Mouse (Mus musculus) embryonic facial prominence, embryonic 10.5 days (tissue): ENCODE results near the gene Mcrs1. TPM values are rescaled to one million over a fixed set of nuclear protein-coding genes. Genes with fewer than 3 reads are reported as not detected.

Experiments used
- DNase-seq: peaks from one replicate; pipeline ENCODE4 v3.0.0-alpha.2; 2017; ENCODE audit warnings: low spot score
- H3K27ac ChIP-seq: fragments of 300-500 bp; sonication (generic); replicated peaks from 2 replicates; pipeline ENCODE4 v1.5.1; 2016; ENCODE audit warnings: mild to moderate bottlenecking
- H3K27me3 ChIP-seq: fragments of 300-500 bp; sonication (generic); replicated peaks from 2 replicates; pipeline ENCODE4 v1.6.1; 2016; ENCODE audit warnings: low read depth, mild to moderate bottlenecking; ENCODE audit not compliant: poor library complexity, severe bottlenecking
- H3K36me3 ChIP-seq: fragments of 300-500 bp; sonication (generic); replicated peaks from 2 replicates; pipeline ENCODE4 v1.6.1; 2016; ENCODE audit warnings: mild to moderate bottlenecking, moderate library complexity
- H3K4me1 ChIP-seq: fragments of 300-500 bp; sonication (generic); 2 replicates; pipeline ENCODE4 v1.6.1; 2016
- H3K4me3 ChIP-seq: fragments of 300-500 bp; sonication (generic); 2 replicates; pipeline ENCODE4 v1.5.1; 2016; ENCODE audit warnings: mild to moderate bottlenecking, moderate library complexity
- H3K9me3 ChIP-seq: fragments of 300-500 bp; sonication (generic); 2 replicates; pipeline ENCODE4 v1.6.1; 2016; ENCODE audit warnings: mild to moderate bottlenecking
- WGBS: fragments of 180-500 bp; shearing (Covaris S2); methylation state at CpG from one replicate; pipeline ENCODE4 v1.1.7; 2016; 5-methylcytosine and 5-hydroxymethylcytosine counted together
- polyA plus RNA-seq: library from polyadenylated mRNA; unstranded; fragments of >200 nt; fragmentation: Nextera tagmentation; extraction: Ambion mirVana; gene quantifications from 2 replicates; pipeline ENCODE4 v1.2.1, GENCODE M21; 2016

The Mcrs1 gene
- 185 and 189 TPM in 2 replicates for polyA plus RNA-seq

DNA sequence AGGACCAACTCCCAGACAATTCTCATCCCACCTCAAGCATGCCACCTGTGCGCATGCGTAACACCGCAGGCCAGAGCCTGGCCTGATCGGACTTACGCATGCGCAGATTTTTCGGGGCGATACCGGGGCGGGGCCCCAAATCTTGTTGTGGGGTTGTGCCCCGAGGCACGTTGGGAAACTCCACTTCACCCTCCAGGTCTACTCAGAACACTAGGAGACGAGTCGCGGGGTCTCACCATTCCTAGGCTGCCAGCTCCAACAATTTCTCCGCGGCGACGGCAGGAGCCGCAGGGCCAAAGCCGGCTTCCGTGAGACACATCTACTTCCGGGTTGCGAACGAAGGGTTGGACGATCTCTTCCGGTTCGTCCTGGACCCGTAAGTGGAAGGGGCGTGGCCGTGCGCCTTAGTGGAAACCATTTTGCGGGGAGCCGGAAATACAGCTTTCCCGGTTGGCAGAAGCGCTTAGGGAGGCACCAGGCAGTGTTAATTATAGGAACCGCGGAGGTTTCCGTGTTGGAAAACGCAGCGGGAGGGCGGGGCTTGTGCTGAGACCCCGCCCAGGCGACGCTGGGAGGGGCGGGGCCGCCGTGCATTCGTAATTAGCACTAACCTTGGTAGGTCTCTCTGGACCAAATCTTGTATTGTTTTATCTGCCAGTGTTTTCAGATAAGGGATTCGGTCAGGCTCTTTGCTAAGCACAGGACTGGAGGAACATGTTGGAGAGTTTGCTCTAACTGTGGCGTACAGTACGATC lies at the start of gene Mcrs1:
Gene Mcrs1 (minus strand): TSS at position 336 of the 755 bp plus-strand sequence.
- DNase-seq, result peak; percentile 95
- H3K4me1 ChIP-seq, result peaks cover 21% of the 10 kb centered on the region
- peaks cover 35% of the 10 kb centered on the region for H3K36me3 ChIP-seq
- under 1% methylated on average over 52 of the region's 52 CpGs for WGBS
- no peaks in the 10 kb centered on the region for H3K27me3 ChIP-seq
- peak within 1 kb of the TSS; percentile 69 for H3K4me3 ChIP-seq
- peak within 1 kb of the TSS; percentile 96 for H3K27ac ChIP-seq
- no peaks in the 10 kb centered on the region for H3K9me3 ChIP-seq

DNA sequence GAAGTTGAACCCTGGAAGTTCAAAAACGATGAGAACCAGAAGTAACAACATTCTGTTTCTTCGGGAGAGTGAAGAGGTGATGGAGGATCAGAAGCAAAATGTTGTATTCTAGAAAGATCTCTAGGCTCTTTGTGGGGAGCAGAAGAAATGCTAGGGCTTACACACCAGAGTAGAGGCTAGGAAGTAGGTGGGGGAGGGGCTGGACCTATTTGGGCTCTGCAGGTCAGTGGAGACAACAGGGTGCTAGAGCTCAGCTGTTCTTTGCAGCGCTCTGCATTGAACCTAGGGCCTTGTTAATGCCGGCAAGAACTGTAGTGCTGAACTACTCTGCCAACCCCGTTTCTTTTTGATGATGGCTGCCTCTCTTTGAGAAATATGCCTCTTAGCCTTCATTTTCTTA lies 44.5 kb upstream of the Mcrs1 start:
- H3K27ac ChIP-seq, result no peak overlapping the region
- H3K27me3 ChIP-seq, result no peaks in the 10 kb centered on the region
- peak overlapping the region; percentile 81 for H3K4me3 ChIP-seq
- 46% methylated on average over 5 of the region's 5 CpGs for WGBS
- no peaks in the 10 kb centered on the region for H3K9me3 ChIP-seq
- peaks cover 13% of the 10 kb centered on the region for H3K36me3 ChIP-seq
- H3K4me1 ChIP-seq, result peaks cover 20% of the 10 kb centered on the region
- no peak for DNase-seq

DNA sequence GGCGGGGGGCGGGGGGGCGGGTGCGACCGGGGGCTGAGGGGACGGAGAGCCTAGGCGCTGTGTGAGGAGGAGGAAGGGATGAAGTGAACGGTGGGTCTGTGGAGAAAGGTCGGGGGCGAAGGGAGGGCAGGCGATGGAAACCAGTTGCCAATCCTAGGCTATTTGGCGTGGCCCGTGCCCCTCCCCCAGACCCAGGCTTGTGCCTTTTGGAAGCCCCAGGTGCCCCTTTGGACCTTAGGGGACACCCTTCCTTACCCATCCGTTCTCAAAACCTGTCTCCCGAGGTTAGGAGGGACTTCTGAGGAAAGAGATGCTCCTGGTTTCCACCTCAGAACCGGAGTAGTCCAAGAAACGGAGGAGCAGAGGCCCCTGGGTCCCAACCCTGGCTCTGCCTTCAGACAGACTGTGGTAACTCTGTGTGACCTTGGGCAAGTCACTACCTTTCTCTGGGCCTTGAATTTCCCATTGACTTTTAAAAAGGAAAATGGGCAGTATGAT lies 43.8 kb upstream of the Mcrs1 start, which contains the start of gene Fam186b:
Gene Fam186b (minus strand): TSS at position 405 of the 498 bp plus-strand sequence.
- peaks cover 9% of the 10 kb centered on the region for H3K36me3 ChIP-seq
- peaks cover 20% of the 10 kb centered on the region for H3K4me1 ChIP-seq
- H3K9me3 ChIP-seq, result no peaks in the 10 kb centered on the region
- WGBS, result under 1% methylated on average over 16 of the region's 17 CpGs
- peak within 1 kb of the TSS; percentile 81 for H3K4me3 ChIP-seq
- H3K27me3 ChIP-seq, result no peaks in the 10 kb centered on the region
- no peak for DNase-seq
- H3K27ac ChIP-seq, result peak within 1 kb of the TSS; percentile 93

DNA sequence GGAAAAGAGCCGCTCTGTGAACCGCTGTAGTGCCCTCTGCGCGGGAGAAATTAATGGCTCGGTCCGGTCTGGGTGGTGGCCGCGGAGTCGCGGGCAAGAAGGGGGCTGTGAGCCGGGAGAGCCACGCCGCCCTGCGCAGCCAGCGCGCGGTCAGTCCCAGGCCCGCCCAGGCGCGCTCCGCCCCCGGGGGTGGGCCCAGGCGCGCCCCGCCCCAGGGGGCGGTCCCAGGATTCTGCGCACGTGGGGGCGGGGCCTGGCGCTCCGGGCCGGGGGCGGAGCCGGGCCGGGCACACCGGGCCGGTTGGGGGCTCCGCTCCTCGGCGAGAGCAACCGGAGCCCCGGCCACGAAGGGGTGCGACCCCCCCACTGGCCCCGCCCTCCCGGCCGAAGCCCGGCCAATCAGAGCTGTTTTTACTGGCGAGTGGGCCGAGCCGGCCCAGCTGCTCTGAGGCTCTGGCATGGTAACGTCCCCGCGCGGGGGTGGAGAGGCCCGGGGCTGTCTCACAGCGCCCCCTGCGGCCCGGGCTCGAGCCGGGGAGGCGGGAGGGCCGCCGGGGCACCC lies 43.1 kb upstream of the Mcrs1 start, which contains the start of gene Prpf40b:
Gene Prpf40b (plus strand): TSS at position 275 of the 562 bp plus-strand sequence.
- Histone ChIP-seq H3K4me3 (peak within 1 kb of the TSS; percentile 81), H3K9me3 (no peaks in the 10 kb centered on the region), H3K27ac (peak within 1 kb of the TSS; percentile 93), H3K36me3 (peaks cover 2% of the 10 kb centered on the region), H3K4me1 (peaks cover 20% of the 10 kb centered on the region), H3K27me3 (no peaks in the 10 kb centered on the region)
- DNase-seq, result peak; percentile 95
- WGBS, result under 1% methylated on average over 64 of the region's 64 CpGs

DNA sequence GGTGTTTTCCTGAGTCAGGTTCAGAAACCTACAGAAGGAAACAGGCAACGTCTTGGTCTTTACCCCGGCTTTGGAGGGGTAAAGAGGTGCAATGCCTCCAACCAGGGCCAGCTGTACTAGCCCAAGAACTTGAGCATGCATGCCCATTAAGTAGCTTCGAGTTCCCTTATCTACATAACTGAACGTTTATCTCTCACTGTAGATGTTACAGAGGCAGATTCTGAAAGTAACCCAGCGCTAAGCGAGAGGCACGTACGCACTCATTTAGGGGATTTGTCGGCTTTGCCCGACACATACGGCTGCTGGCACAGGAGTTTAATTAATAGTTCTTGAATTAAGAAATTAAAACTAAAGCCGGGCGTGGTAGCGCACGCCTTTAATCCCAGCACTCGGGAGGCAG lies 42.5 kb upstream of the Mcrs1 start:
- Histone ChIP-seq H3K9me3 (no peaks in the 10 kb centered on the region), H3K4me1 (peaks cover 20% of the 10 kb centered on the region), H3K27me3 (no peaks in the 10 kb centered on the region), H3K27ac (peak overlapping the region; percentile 93), H3K4me3 (peak overlapping the region; percentile 81), H3K36me3 (no peaks in the 10 kb centered on the region; the same call in 1 of the 2 replicates)
- no peak for DNase-seq
- WGBS, result 43% methylated on average over 16 of the region's 16 CpGs

DNA sequence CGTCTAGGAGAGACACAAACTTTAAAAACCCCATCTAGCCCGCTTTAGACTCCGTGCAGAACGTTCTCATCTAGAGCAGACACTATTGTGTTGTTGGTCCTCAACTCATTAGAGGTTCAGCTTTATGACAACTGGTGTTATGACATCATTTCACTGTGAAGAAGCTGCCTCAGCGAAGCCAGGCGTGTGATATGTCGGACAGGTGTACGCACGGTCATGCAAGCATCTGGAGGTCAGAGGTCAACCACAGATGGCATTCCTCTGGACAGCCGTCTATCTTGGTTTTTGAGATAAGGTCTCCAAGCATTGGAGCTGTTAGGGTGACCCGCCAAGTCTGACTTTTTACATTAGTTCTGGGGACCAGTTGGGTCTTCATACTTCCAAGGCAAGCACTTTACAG lies 38.8 kb upstream of the Mcrs1 start:
- no peak for DNase-seq
- Histone ChIP-seq H3K36me3 (no peaks in the 10 kb centered on the region), H3K9me3 (no peaks in the 10 kb centered on the region), H3K4me1 (peaks cover 10% of the 10 kb centered on the region), H3K27ac (no peak overlapping the region), H3K4me3 (no peak overlapping the region), H3K27me3 (no peaks in the 10 kb centered on the region)
- 90% methylated on average over 11 of the region's 11 CpGs for WGBS

DNA sequence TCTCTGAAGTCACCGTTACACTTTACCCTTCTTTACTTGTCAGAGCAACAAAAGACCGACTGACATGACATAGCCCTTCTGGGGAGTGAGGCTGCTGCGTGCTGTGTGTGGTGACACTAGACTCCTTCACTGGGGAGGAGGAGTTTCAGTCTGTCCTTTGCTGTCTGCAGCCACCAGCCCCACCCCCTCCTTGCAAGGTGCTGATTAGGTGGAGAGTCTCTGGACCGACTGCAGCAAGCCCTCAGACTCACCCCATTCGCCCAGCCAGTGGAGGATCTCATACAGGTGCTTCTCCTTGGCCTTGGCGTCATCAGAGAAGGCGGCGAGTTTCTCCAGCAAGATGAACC lies 33.4 kb upstream of the Mcrs1 start:
- 54% methylated on average over 8 of the region's 8 CpGs for WGBS
- Histone ChIP-seq H3K9me3 (no peaks in the 10 kb centered on the region), H3K4me3 (no peak overlapping the region), H3K36me3 (no peaks in the 10 kb centered on the region), H3K27me3 (no peaks in the 10 kb centered on the region), H3K27ac (no peak overlapping the region), H3K4me1 (peaks cover 12% of the 10 kb centered on the region)
- no peak for DNase-seq

DNA sequence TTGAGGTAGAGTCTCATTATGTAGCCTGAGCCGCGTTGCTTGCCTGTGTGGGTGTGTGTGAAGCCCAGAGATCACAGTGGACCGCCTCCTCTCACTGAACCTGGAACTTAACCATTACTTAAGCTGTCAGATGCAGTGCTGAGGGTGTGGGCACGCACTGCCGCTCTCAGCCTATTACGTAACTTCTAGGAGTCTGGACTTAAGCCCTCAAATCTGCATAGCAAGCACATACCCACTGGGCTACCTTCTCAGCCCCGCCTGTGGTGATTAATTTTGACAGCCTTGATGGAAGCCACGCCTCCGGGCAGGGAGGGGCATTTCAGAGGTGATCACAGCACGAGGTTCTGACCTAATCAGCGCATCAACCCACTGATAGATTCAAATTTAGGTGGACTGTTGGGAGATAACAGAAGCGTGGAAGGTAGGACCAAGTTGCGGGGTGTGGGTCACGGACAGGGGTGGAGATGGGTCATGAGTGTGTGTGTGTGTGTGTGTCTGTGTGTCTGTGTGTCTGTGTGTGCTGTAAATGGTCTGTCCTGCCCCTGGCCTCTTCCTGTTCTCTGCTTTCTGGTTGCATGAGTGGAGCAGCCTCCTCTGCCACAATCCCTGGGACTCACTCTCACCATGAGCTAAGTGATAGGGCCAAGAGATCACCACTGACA lies 32.9 kb upstream of the Mcrs1 start:
- peak; percentile 38 for DNase-seq
- peaks cover 12% of the 10 kb centered on the region for H3K4me1 ChIP-seq
- no peaks in the 10 kb centered on the region for H3K9me3 ChIP-seq
- H3K4me3 ChIP-seq, result no peak overlapping the region
- H3K36me3 ChIP-seq, result no peaks in the 10 kb centered on the region
- 0 out of 2 replicates have a peak, but pooled peaks cover 4% of the 10 kb centered on the region for H3K27me3 ChIP-seq
- WGBS, result 52% methylated on average over 14 of the region's 14 CpGs
- H3K27ac ChIP-seq, result no peak overlapping the region

DNA sequence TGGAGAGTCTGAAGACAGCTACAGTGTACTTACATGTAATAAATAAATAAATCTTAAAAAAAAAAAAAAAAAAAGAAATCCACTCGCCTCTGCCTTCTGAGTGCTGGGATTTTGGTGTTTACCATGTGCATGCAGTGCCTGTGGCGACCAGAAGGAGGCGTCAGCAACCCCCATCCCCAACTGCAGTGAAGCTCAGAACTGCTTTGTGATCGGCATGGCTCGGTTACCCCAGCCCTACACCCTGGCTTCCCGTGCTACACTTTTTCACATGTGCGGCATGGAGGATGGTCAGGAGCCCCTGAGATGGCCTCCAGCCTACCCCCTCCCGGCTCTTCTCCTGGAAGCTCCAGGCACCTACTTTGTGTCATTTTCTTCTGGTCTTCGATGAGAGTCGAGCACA lies 31.7 kb upstream of the Mcrs1 start:
- H3K27ac ChIP-seq, result no peak overlapping the region
- H3K4me1 ChIP-seq, result peaks cover 12% of the 10 kb centered on the region
- DNase-seq, result no peak
- 0 out of 2 replicates have a peak, but pooled peaks cover 5% of the 10 kb centered on the region for H3K27me3 ChIP-seq
- H3K36me3 ChIP-seq, result no peaks in the 10 kb centered on the region
- no peaks in the 10 kb centered on the region for H3K9me3 ChIP-seq
- H3K4me3 ChIP-seq, result no peak overlapping the region
- 64% methylated on average over 10 of the region's 10 CpGs for WGBS

DNA sequence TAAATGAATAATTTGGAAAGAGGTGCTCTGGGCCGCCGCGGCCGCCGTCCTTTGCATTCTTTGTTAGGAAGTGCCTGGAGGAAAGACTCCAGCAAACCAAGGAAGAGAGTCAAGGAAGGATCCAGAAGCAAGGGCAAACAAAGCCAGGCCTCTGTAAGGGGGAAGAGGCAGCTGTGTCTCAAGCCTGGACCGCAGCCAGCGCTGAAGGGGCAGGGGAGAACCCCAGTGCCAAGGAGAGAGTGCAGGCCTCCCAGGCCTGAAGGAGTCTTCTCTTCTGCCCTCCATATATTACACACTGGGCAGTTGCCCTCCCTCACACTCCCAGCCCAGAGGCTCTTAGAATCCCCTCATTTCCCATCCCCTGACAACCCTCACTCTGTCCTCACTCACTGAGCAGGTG lies 26.5 kb upstream of the Mcrs1 start:
- H3K27ac ChIP-seq, result no peak overlapping the region
- 95% methylated on average over 7 of the region's 7 CpGs for WGBS
- no peak overlapping the region for H3K4me3 ChIP-seq
- no peaks in the 10 kb centered on the region for H3K36me3 ChIP-seq
- 0 out of 2 replicates have a peak, but pooled peaks cover 5% of the 10 kb centered on the region for H3K27me3 ChIP-seq
- no peaks in the 10 kb centered on the region for H3K9me3 ChIP-seq
- H3K4me1 ChIP-seq, result no peaks in the 10 kb centered on the region
- DNase-seq, result no peak

DNA sequence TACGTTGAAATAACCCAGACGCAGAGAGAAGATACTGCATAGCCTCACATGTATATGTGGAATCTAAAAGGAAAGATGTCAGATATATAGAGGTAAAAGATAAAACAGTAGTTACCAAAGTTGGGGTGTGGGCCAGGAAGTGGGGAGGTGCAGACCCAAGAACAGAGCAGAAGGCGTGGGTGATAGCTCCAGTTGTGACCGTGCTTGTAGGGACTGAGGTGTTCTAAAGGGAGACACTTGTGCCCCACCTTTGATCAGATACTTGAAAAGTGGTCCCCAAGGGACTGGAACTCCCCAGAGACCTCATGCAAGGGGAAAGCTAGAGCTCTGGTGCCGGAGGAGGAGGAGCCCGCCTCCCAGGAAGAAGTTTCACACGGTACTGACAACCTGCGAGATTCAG lies 24.3 kb upstream of the Mcrs1 start:
- Histone ChIP-seq H3K27ac (no peak overlapping the region), H3K4me3 (no peak overlapping the region), H3K36me3 (no peaks in the 10 kb centered on the region), H3K27me3 (0 out of 2 replicates have a peak, but pooled peaks cover 5% of the 10 kb centered on the region), H3K9me3 (no peaks in the 10 kb centered on the region), H3K4me1 (peaks cover 13% of the 10 kb centered on the region; the same call in 1 of the 2 replicates)
- no peak for DNase-seq
- WGBS, result 86% methylated on average over 8 of the region's 8 CpGs

DNA sequence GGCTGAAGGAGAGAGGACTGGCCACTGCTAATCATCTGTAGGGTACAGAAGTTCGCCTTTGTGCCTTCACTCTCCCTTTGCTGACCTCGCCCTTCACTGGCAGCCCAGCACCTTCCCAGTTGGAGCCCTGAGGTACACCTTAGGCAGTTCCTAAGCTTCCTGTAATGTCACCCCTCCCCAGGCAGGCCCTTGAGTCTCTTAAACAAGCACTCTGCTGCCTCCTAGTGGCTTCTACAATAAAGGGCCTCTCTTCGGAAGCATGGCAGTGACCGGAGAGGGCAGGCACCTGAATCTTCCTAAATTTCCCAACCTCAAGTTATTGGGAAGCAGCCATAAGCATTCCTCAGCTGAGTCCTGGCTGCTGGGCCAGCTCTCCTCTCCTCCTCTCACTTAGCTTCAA lies 13.9 kb upstream of the Mcrs1 start:
- no peaks in the 10 kb centered on the region for H3K9me3 ChIP-seq
- 25% methylated on average over 4 of the region's 4 CpGs for WGBS
- H3K27me3 ChIP-seq, result no peaks in the 10 kb centered on the region
- DNase-seq, result peak; percentile 71
- no peak overlapping the region for H3K4me3 ChIP-seq
- H3K36me3 ChIP-seq, result no peaks in the 10 kb centered on the region
- no peak overlapping the region for H3K27ac ChIP-seq
- H3K4me1 ChIP-seq, result peaks cover 16% of the 10 kb centered on the region
